Mouse (Mus musculus) liver, embryonic 13.5 days (tissue): ENCODE data around the gene Usp53. TPM values are rescaled to one million over a fixed set of nuclear protein-coding genes. Genes with fewer than 3 reads are reported as not detected.

Experiments
- ATAC-seq: fragments of 200-750 bp; cut with Nextera tagmentation; 2 replicates; pipeline ENCODE4 v1.8.0; 2017; ENCODE audit warnings: low read depth, mild to moderate bottlenecking, moderate number of reproducible peaks, moderate library complexity
- DNase-seq: peaks from one replicate; pipeline ENCODE4 v3.0.0; 2022
- H3K27ac ChIP-seq: fragments of 300-500 bp; sonication (generic); 2 replicates; pipeline ENCODE4 v1.5.1; 2015; ENCODE audit warnings: moderate library complexity, mild to moderate bottlenecking, inconsistent platforms
- H3K27me3 ChIP-seq: fragments of 300-500 bp; sonication (generic); 2 replicates; pipeline ENCODE4 v1.6.1; 2015; ENCODE audit warnings: mild to moderate bottlenecking, inconsistent platforms
- H3K36me3 ChIP-seq: fragments of 300-500 bp; sonication (generic); 2 replicates; pipeline ENCODE4 v1.6.1; 2015; ENCODE audit warnings: mild to moderate bottlenecking, inconsistent platforms
- H3K4me1 ChIP-seq: fragments of 300-500 bp; sonication (generic); replicated peaks from 2 replicates; pipeline ENCODE4 v1.6.1; 2015; ENCODE audit warnings: inconsistent platforms
- H3K4me2 ChIP-seq: fragments of 300-500 bp; sonication (generic); 2 replicates; pipeline ENCODE4 v1.6.1; 2015; ENCODE audit warnings: inconsistent platforms, mild to moderate bottlenecking, moderate library complexity
- H3K4me3 ChIP-seq: fragments of 300-500 bp; sonication (generic); replicated peaks from 2 replicates; pipeline ENCODE4 v1.5.1; 2015; ENCODE audit warnings: mild to moderate bottlenecking, inconsistent platforms
- H3K9ac ChIP-seq: fragments of 300-500 bp; sonication (generic); 2 replicates; pipeline ENCODE4 v1.6.1; 2015; ENCODE audit warnings: mild to moderate bottlenecking, inconsistent platforms
- H3K9me3 ChIP-seq: fragments of 300-500 bp; sonication (generic); replicated peaks from 2 replicates; pipeline ENCODE4 v1.6.1; 2016; ENCODE audit warnings: inconsistent platforms
- WGBS: fragments of 180-500 bp; shearing (Covaris S2); methylation state at CpG from one replicate; pipeline ENCODE4 v1.1.7; 2015; ENCODE audit not compliant: insufficient replicate concordance; 5-methylcytosine and 5-hydroxymethylcytosine counted together
- polyA plus RNA-seq: library from polyadenylated mRNA; unstranded; fragments of >200 nt; fragmentation: Nextera tagmentation; extraction: Ambion mirVana; gene quantifications from 2 replicates; pipeline ENCODE4 v1.2.1, GENCODE M21; 2015

Gene Usp53
- polyA plus RNA-seq, 1 experiment from 2014 or later, result 1.7 TPM

- Histone ChIP-seq H3K9me3 (no peaks in the 10 kb centered on the region), H3K4me2 (no peak overlapping the region), H3K4me3 (no peak overlapping the region), H3K27me3 (no peaks in the 10 kb centered on the region), H3K36me3 (no peaks in the 10 kb centered on the region), H3K4me1 (peaks cover 38% of the 10 kb centered on the region), H3K27ac (no peak overlapping the region), H3K9ac (no peak overlapping the region)
- DNase-seq (no peak), ATAC-seq (no peak)
- 30% methylated on average over 2 of the region's 2 CpGs for WGBS
Measured at GRCm38 (mm10) chr3:122918672-122919071, 65.6 kb downstream of the Usp53 start.

- 60% methylated on average over 6 of the region's 6 CpGs for WGBS
- Histone ChIP-seq H3K9ac (no peak overlapping the region), H3K4me2 (no peak overlapping the region), H3K9me3 (no peaks in the 10 kb centered on the region), H3K27me3 (no peaks in the 10 kb centered on the region), H3K4me1 (peaks cover 26% of the 10 kb centered on the region), H3K27ac (no peak overlapping the region), H3K4me3 (no peak overlapping the region), H3K36me3 (no peaks in the 10 kb centered on the region)
- DNase-seq, result no peak
- no peak for ATAC-seq
Measured at GRCm38 (mm10) chr3:122916191-122916680, 68.1 kb downstream of the Usp53 start.

GRCm38 (mm10) chr3:122915493-122915892, 68.8 kb downstream of the Usp53 start:
- Histone ChIP-seq H3K36me3 (no peaks in the 10 kb centered on the region), H3K9me3 (no peaks in the 10 kb centered on the region), H3K4me2 (no peak overlapping the region), H3K27ac (no peak overlapping the region), H3K4me3 (no peak overlapping the region), H3K4me1 (peaks cover 19% of the 10 kb centered on the region), H3K9ac (no peak overlapping the region), H3K27me3 (no peaks in the 10 kb centered on the region)
- ATAC-seq (no peak), DNase-seq (no peak)
- WGBS, result 49% methylated on average over 5 of the region's 5 CpGs

- H3K9me3 ChIP-seq, result no peaks in the 10 kb centered on the region
- H3K27ac ChIP-seq, result no peak overlapping the region
- no peaks in the 10 kb centered on the region for H3K36me3 ChIP-seq
- no peak overlapping the region for H3K4me3 ChIP-seq
- 68% methylated on average over 2 of the region's 2 CpGs for WGBS
- no peak overlapping the region for H3K9ac ChIP-seq
- no peak for ATAC-seq
- no peaks in the 10 kb centered on the region for H3K27me3 ChIP-seq
- H3K4me2 ChIP-seq, result no peak overlapping the region
- no peak for DNase-seq
- no peaks in the 10 kb centered on the region for H3K4me1 ChIP-seq
Measured at GRCm38 (mm10) chr3:122907841-122908240, 76.5 kb downstream of the Usp53 start.

GRCm38 (mm10) chr3:122903746-122904433, 80.4 kb downstream of the Usp53 start:
- H3K36me3 ChIP-seq, result no peaks in the 10 kb centered on the region

GRCm38 (mm10) chr3:122898254-122898653, 86.1 kb downstream of the Usp53 start:
- no peak overlapping the region for H3K4me3 ChIP-seq
- no peak for ATAC-seq
- no peak overlapping the region for H3K9ac ChIP-seq
- no peaks in the 10 kb centered on the region for H3K4me1 ChIP-seq
- no peaks in the 10 kb centered on the region for H3K9me3 ChIP-seq
- WGBS, result 48% methylated on average over 6 of the region's 6 CpGs
- H3K27me3 ChIP-seq, result no peaks in the 10 kb centered on the region
- no peaks in the 10 kb centered on the region for H3K36me3 ChIP-seq
- H3K27ac ChIP-seq, result no peak overlapping the region
- DNase-seq, result no peak
- H3K4me2 ChIP-seq, result no peak overlapping the region

More at GRCm38 (mm10) chr3:122903746-122904433, 80.4 kb downstream of the Usp53 start:
- Histone ChIP-seq H3K9me3 (no peaks in the 10 kb centered on the region), H3K4me3 (no peak overlapping the region), H3K27ac (no peak overlapping the region), H3K27me3 (no peaks in the 10 kb centered on the region), H3K4me1 (no peaks in the 10 kb centered on the region), H3K9ac (no peak overlapping the region), H3K4me2 (no peak overlapping the region)
- 33% methylated on average over 12 of the region's 12 CpGs for WGBS
- DNase-seq (no peak), ATAC-seq (no peak)

- Histone ChIP-seq H3K27me3 (no peaks in the 10 kb centered on the region), H3K9me3 (no peaks in the 10 kb centered on the region), H3K36me3 (no peaks in the 10 kb centered on the region), H3K4me3 (no peak overlapping the region), H3K27ac (no peak overlapping the region), H3K4me1 (no peaks in the 10 kb centered on the region), H3K9ac (no peak overlapping the region), H3K4me2 (no peak overlapping the region)
- DNase-seq (no peak), ATAC-seq (no peak)
- WGBS, result 63% methylated on average over 11 of the region's 11 CpGs
Measured at GRCm38 (mm10) chr3:122895189-122895731, 89.0 kb downstream of the Usp53 start.

GRCm38 (mm10) chr3:122894772-122895171, 89.5 kb downstream of the Usp53 start, which contains the start of gene Fabp2:
Gene Fabp2 (plus strand): TSS chr3:122895072.
- Histone ChIP-seq H3K4me2 (no peak within 1 kb of the TSS), H3K4me1 (no peaks in the 10 kb centered on the region), H3K9me3 (no peaks in the 10 kb centered on the region), H3K27me3 (no peaks in the 10 kb centered on the region), H3K4me3 (no peak within 1 kb of the TSS), H3K36me3 (no peaks in the 10 kb centered on the region), H3K27ac (no peak within 1 kb of the TSS), H3K9ac (no peak within 1 kb of the TSS)
- WGBS, result 77% methylated on average over 3 of the region's 3 CpGs
- no peak for DNase-seq
- no peak for ATAC-seq

- Histone ChIP-seq H3K4me2 (no peak overlapping the region), H3K27me3 (no peaks in the 10 kb centered on the region), H3K4me3 (no peak overlapping the region), H3K9ac (no peak overlapping the region), H3K9me3 (no peaks in the 10 kb centered on the region), H3K27ac (no peak overlapping the region), H3K4me1 (no peaks in the 10 kb centered on the region), H3K36me3 (no peaks in the 10 kb centered on the region)
- ATAC-seq (no peak), DNase-seq (no peak)
- 61% methylated on average over 5 of the region's 5 CpGs for WGBS
Measured at GRCm38 (mm10) chr3:122888371-122888819, 95.9 kb downstream of the Usp53 start.

GRCm38 (mm10) chr3:122887505-122888301, 96.6 kb downstream of the Usp53 start:
- DNase-seq, result no peak
- Histone ChIP-seq H3K4me2 (no peak overlapping the region), H3K9me3 (no peaks in the 10 kb centered on the region), H3K36me3 (no peaks in the 10 kb centered on the region), H3K27ac (no peak overlapping the region), H3K4me3 (no peak overlapping the region), H3K4me1 (no peaks in the 10 kb centered on the region), H3K27me3 (no peaks in the 10 kb centered on the region), H3K9ac (no peak overlapping the region)
- WGBS, result 50% methylated on average over 4 of the region's 4 CpGs
- ATAC-seq, result no peak
